Mouse (Mus musculus): ENCODE data around the gene Timeless.

- TF ChIP-seq CTCF (IDR thresholded peaks at IDR 0.05; ENCODE audit: low read depth, low read length) (no peak), GATA1 (IDR thresholded peaks at IDR 0.05; ENCODE audit: borderline replicate concordance, low read length) (no peak)
These were observed 37.8 kb upstream of the Timeless start, which contains the start of gene Gls2 for GRCm38 (mm10) chr10:128194024-128194550.
